Mouse (Mus musculus) brain, embryonic 14.5 days (tissue): ENCODE results near the gene Arfgef2. TPM values are rescaled to one million over a fixed set of nuclear protein-coding genes. Genes with fewer than 3 reads are reported as not detected.

Source experiments
- DNase-seq: peaks from one replicate; pipeline ENCODE4 v3.0.0-alpha.2; 2011; ENCODE audit warnings: low read depth
- CTCF ChIP-seq: fragments of 200-500 bp; IDR thresholded peaks from 2 replicates; pipeline ENCODE4 v1.5.1; 2012; ENCODE audit warnings: inconsistent platforms, mild to moderate bottlenecking, moderate library complexity, borderline replicate concordance; ENCODE audit not compliant: insufficient read depth, insufficient read length; ENCODE audit errors: extremely low read depth
- POLR2A ChIP-seq: fragments of 200-500 bp; IDR thresholded peaks from 2 replicates; pipeline ENCODE4 v1.6.1; 2012; ENCODE audit warnings: mild to moderate bottlenecking, inconsistent platforms, borderline replicate concordance; ENCODE audit not compliant: poor library complexity, insufficient read depth, insufficient read length, severe bottlenecking; ENCODE audit errors: extremely low read depth
- polyA plus RNA-seq: library from polyadenylated mRNA; depleted of rRNA; stranded (reverse); fragments of >200 nt; gene quantifications from 2 replicates; pipeline ENCODE4 v1.2.3, GENCODE M21; 2012

Gene Arfgef2
- polyA plus RNA-seq, 1 experiment = 11.4 TPM

DNA sequence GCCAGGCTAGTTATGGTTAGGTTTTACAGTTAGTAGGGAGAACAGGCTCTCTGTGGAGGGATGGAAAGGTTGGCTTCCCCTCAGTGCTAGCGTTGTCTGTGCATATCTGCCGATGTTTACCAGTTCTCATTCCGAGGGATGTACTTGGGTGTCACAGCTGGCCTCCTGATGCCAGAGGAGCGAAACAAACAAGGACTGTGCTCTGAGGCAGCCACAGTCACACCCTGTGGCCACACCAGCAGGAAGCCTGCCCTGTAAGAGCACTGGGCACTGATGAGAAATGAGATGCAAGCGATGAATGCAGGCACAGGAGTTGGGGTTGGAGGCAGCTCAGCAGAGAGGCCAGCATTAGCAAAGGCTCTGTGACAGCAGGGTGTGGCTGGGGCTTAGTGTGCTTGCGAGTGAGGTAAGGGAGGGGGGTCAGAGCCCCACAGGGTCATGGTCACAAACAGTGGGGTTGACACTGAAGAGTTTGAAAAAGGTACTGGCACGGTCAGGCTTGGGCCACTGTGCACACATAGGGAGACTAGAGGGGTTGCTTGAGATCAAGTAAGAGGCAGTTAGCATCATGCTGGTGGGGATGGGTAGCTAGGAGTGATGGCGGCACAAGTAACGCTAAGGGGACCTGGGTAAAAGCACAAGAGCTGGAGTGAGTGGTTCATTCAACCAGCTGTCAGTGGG, 13.2 kb downstream of the Arfgef2 start:
- TF ChIP-seq CTCF = no peak
- no peak for TF ChIP-seq POLR2A
- no peak for DNase-seq

GRCm38 (mm10) chr2:166819849-166820248, 14.5 kb downstream of the Arfgef2 start:
- no peak for TF ChIP-seq CTCF
- TF ChIP-seq POLR2A = no peak
- no peak for DNase-seq

GRCm38 (mm10) chr2:166820844-166821243, 15.5 kb downstream of the Arfgef2 start:
- no peak for DNase-seq
- TF ChIP-seq POLR2A (no peak), CTCF (no peak)

DNA sequence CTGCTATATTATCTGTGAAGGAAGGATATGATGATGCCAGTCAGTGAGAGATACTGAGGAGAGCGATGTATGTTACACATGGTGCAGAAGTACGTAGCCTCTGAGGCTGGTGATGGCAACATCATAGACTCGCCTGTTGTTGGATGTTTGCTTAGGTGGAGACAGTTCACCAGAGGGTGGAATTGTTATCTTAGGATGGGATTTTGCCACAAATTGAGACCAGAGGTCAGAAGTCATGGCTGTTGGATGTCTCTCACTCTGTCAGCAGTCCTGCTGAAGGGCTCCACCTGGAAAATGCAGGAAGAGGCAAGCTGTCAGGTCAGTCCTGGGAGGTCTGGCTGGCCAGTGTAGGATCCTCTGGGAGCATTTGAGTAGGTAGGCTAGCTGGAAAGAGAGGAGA, 16.0 kb downstream of the Arfgef2 start:
- DNase-seq = no peak
- TF ChIP-seq POLR2A (no peak), CTCF (no peak)

- no peak for DNase-seq
- TF ChIP-seq CTCF = no peak
Observed at GRCm38 (mm10) chr2:166822119-166822826, 16.9 kb downstream of the Arfgef2 start.

- TF ChIP-seq CTCF = no peak
- no peak for TF ChIP-seq POLR2A
- DNase-seq = peak; percentile 37
Observed at GRCm38 (mm10) chr2:166822901-166823300, 17.5 kb downstream of the Arfgef2 start.

DNA sequence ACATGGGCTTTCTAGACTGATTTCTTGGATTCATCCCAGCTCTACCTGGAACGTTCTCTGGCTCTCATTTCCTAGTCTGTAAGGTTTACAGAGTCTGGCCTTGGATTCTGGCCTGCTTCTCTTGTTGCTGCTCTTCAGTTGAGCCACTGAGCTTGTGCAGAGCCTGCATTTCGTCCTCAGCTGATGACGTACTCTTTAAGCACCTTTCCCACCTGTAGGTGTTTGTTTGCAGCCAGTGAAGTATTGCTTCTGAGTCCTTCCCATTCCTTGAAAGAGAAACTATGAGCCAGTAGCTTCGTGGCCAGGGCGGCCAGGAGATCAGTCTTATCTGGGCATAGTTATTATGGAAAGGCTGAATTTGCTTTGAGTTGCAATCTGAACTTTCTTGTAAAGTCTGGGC, 19.0 kb downstream of the Arfgef2 start:
- DNase-seq = no peak
- TF ChIP-seq CTCF (no peak), POLR2A (no peak)

DNA sequence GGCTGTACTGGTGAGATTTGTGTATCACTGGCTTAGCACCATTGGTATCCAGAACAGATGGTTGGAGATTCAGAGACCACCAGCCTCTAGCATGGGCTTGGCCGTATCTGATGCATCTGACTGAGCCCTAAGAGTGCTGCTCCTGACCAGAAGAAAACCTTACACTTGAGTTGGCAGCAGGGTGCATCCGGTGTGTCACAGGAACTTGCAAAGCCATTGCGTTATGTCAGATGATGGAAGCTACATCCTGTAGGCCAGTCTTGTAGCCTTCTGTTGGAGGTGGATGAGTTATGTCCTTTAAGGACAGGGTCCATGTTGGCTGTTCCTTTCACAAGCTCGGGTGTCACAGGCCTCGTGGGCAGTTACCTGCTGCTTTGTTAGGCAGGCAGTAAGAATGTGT, 19.6 kb downstream of the Arfgef2 start:
- no peak for DNase-seq
- TF ChIP-seq CTCF = no peak
- TF ChIP-seq POLR2A = no peak

DNA sequence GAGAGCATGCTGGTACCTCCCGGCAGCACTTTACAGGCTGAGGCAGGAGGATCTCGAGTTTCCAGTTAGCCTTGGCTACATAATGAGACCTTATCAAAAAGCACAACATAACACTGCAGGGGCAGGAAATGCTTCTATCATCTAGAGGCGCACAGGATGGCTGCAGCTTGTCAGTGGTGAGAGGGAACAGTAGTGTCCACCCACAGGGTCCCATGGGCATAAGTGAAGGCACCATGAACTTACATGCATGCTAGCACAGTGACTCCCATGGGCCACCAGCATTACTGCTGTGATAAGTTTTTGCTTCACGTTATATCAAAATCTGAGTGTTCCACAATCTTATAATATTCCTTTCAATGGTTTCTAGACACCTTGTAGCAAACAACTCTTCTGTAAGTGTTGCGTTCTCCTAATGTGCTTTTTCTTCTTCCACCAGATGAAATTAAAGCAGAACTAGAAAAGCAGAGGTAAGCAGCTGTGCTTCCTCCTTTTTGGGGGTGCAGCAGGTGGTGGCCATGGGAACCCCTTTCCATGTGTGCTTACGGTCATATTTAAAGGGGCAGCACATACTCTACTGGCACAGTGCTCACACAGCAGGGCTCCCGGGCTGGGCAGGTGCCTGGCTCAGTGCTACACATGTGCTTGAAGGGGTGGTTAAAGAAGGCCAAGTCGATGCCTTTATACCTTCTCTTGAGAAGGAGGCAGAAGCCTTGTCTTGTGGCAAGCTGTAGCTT, 21.3 kb downstream of the Arfgef2 start:
- no peak for DNase-seq

GRCm38 (mm10) chr2:166828306-166828705, 22.9 kb downstream of the Arfgef2 start:
- DNase-seq = no peak
- TF ChIP-seq CTCF = no peak
- no peak for TF ChIP-seq POLR2A

More for the DNA sequence above, 21.3 kb downstream of the Arfgef2 start:
- no peak for TF ChIP-seq CTCF
- no peak for TF ChIP-seq POLR2A

GRCm38 (mm10) chr2:166830350-166830749, 25.0 kb downstream of the Arfgef2 start:
- no peak for DNase-seq
- TF ChIP-seq CTCF (no peak), POLR2A (no peak)
